Mouse (Mus musculus): ENCODE data around the gene Gfra1. TPM values are rescaled to one million over a fixed set of nuclear protein-coding genes. Genes with fewer than 3 reads are reported as not detected.

The Gfra1 gene
- total RNA-seq, 2 experiments from 2014 or later: 3.5 to 3.6 TPM

- DNase-seq (ENCODE audit: low spot score): no peak
- intact Hi-C loops (cut with DNase I): no loop called here
Measured at GRCm38 (mm10) chr19:58442785-58443732, 12.7 kb downstream of the Gfra1 start.

DNA sequence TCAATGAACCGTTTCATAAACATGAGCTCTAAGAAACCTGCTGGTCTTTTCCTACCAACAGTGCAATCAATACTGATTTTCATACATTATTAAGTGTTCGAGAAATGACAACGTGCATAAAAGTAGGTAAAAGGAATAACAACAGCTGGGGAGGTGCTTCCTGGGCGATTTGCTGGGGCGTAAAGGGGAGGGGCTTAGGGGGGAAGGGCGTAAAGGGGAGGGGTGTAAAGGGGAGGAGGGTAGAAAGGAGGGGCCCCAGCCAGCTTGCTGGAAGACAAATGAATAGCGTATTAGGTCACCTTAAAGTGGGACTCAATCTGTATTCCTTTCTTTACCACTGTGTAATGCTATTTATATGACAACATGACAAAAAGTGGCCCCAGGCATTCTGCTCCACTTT lies 13.9 kb downstream of the Gfra1 start:
- no peak for DNase-seq (ENCODE audit: low spot score)
- intact Hi-C loops (cut with DNase I): no loop called here

- intact Hi-C loops (cut with DNase I): no loop called here
- no peak for DNase-seq (ENCODE audit: low spot score)
Measured at GRCm38 (mm10) chr19:58441246-58441645, 14.5 kb downstream of the Gfra1 start.

GRCm38 (mm10) chr19:58438762-58439161 lies 16.9 kb downstream of the Gfra1 start:
- DNase-seq (ENCODE audit: low spot score): no peak
- intact Hi-C loops (cut with DNase I): no loop called here

DNA sequence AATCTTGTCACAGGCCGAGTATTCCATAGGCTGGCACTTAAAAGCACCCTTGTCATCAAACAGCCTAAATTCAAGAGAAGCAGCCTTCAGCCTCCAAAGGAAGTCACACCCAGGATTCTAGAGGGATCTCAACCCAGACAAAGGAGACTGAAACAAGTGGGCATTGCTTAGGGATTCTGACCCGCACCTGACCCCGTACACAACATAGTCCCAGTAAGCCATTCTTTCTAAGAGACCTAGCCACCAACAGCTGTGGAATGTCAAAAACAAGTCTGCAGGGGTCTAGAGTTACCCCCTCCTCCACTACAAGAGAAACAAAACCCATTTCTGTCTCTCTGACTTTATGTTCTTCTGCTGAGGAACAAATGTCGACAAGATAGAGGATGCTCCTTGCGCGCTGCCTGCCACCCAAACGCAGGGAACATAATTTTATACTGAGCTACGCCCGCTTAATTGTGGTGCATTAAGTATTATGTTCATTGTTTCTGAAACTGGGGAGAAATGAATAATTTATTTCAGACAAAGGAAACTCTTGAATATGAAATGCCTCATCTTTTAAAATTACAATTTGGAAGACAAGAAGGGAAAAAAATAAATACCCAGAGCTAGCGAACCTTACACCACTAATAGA lies 18.2 kb downstream of the Gfra1 start:
- intact Hi-C loops (cut with DNase I): no loop called here
- no peak for DNase-seq (ENCODE audit: low spot score)

DNA sequence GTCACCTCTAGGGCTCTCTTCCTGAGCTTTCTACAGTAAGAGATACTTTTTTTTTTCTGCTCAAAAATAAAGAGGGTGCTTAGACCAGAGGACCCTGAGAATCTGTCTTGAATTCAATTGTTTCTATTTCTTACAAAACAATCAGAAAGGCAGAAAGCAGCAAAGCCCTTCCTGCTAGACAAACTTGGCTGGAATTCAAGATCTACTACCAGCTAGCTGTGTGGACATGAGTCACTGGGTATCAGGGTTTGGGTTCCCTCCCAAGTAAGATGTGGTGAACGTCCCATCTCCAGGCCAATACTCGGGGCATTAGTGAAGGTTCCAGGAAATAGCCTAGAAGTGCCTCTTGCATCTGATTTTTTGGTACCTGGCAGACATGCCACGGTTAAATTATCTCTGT lies 18.8 kb downstream of the Gfra1 start:
- DNase-seq (ENCODE audit: low spot score): no peak
- intact Hi-C loops (cut with DNase I): no loop called here

DNA sequence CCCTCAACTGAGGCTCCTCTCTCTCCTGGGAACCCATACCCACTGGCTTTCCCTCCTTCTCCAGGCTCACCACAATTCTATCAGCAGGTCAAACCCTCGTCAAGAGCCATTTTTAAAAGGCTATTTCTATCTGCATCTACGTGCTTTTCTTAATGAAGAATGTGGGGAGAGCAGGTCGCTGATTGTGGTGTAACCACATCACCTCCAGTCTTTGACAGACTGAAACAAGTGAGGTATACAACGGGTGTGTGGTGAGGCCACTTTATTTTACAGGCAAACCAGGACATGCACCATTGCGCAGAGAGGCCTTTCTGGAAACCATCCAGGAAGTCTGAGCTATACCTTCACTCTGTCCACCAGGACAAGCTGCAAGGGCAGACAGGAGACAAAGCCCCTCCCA lies 19.8 kb downstream of the Gfra1 start:
- intact Hi-C loops (cut with DNase I): no loop called here
- DNase-seq (ENCODE audit: low spot score): no peak

GRCm38 (mm10) chr19:58432840-58433239 lies 22.9 kb downstream of the Gfra1 start:
- DNase-seq (ENCODE audit: low spot score): no peak
- intact Hi-C loops (cut with DNase I): no loop called here

GRCm38 (mm10) chr19:58428546-58428945 lies 27.2 kb downstream of the Gfra1 start:
- intact Hi-C loops (cut with DNase I): no loop called here
- no peak for DNase-seq (ENCODE audit: low spot score)

DNA sequence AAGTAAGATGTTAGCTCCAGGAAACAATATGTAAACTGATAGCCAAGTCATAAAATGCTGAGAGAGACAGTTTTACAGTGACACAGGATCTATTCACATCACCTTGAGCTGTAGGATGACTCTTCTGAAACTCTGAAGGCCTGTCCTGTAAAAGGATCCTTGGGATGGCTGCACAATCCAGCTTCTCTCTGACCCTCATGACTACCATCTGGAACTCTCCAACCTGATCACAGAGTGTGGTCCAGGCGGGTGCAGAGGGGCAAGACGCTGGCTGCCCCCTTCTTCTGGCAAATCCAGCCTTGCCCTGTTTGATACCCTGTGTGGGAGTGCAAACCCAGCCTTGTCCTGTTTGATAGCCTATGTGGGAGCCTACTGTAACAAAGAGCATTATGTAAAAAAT lies 28.4 kb downstream of the Gfra1 start:
- DNase-seq (ENCODE audit: low spot score): no peak
- intact Hi-C loops (cut with DNase I): no loop called here

GRCm38 (mm10) chr19:58424928-58425327 lies 30.8 kb downstream of the Gfra1 start:
- intact Hi-C loops (cut with DNase I): no loop called here
- DNase-seq (ENCODE audit: low spot score): no peak

GRCm38 (mm10) chr19:58424179-58424578 lies 31.5 kb downstream of the Gfra1 start:
- DNase-seq (ENCODE audit: low spot score): no peak
- intact Hi-C loops (cut with DNase I): no loop called here

GRCm38 (mm10) chr19:58422916-58423493 lies 32.7 kb downstream of the Gfra1 start:
- no peak for DNase-seq (ENCODE audit: low spot score)
- intact Hi-C loops (cut with DNase I): no loop called here

DNA sequence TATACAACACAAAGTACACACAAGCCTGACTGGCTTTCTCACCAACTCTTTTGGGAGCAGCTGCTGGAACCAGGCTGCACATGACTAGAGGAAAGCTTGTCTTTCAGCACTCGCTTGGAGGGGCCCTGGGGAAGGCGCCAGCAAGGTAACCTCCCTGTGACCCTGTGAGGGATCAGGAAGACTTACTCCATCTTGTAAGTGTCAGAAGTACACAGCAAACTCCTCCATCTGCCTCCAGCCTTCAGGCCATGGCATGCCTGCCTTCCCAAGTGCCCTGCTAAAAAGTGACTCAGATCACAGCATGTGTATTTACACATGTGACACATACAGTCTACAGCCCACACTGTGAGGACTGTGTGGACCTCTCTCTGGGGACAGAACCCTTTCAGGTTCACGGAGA lies 36.0 kb downstream of the Gfra1 start:
- intact Hi-C loops (cut with DNase I): no loop called here
- DNase-seq (ENCODE audit: low spot score): no peak

GRCm38 (mm10) chr19:58419278-58419677 lies 36.4 kb downstream of the Gfra1 start:
- no peak for DNase-seq (ENCODE audit: low spot score)
- intact Hi-C loops (cut with DNase I): no loop called here

DNA sequence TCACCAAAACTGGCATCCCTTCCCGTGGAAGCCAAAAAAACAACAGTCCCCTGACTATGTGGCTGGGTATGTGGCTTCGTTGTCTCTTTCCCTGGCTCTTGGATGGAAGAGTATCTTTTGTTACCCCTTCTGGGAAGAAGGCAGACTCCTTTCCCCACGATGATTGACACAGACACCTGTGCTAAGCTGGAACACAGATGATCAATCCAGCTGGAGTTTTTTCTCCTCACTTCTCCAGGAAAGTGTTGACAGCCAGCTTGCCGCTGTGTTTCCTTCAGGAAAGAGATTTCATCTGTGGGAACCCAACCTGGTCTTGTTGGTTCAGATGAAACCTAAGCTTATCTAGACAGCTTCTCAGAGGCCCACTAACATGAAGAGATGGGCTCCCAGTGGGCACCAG lies 40.5 kb downstream of the Gfra1 start:
- DNase-seq (ENCODE audit: low spot score): no peak
- intact Hi-C loops (cut with DNase I): no loop called here

- no peak for DNase-seq (ENCODE audit: low spot score)
- intact Hi-C loops (cut with DNase I): no loop called here
Measured at GRCm38 (mm10) chr19:58414733-58415132, 41.0 kb downstream of the Gfra1 start.

DNA sequence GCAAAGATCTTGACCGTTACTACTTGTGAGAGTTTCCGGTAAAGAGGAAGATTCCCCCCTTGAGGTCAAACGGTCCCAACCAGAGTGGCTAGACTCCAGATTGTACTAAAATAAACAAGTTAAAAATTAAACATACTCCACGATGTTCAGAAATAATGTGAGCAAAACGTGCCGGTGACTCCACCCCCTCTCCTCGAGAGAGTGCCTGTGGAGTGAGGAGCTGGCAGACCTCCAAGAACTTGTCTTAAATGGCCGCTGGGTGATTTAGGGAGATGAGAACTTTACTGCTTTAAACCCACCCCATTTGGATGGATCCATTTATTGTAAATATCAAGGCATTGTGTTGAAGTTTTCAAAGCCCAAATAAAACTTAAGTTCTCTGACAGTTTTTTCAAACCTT lies 42.4 kb downstream of the Gfra1 start:
- no peak for DNase-seq (ENCODE audit: low spot score)

GRCm38 (mm10) chr19:58412811-58413210 lies 42.9 kb downstream of the Gfra1 start:
- intact Hi-C loops (cut with DNase I): no loop called here
- DNase-seq (ENCODE audit: low spot score): no peak

More for the DNA sequence above, 42.4 kb downstream of the Gfra1 start:
- intact Hi-C loops (cut with DNase I): no loop called here

GRCm38 (mm10) chr19:58406726-58407125 lies 49.0 kb downstream of the Gfra1 start:
- DNase-seq (ENCODE audit: low spot score): no peak
- intact Hi-C loops (cut with DNase I): no loop called here

DNA sequence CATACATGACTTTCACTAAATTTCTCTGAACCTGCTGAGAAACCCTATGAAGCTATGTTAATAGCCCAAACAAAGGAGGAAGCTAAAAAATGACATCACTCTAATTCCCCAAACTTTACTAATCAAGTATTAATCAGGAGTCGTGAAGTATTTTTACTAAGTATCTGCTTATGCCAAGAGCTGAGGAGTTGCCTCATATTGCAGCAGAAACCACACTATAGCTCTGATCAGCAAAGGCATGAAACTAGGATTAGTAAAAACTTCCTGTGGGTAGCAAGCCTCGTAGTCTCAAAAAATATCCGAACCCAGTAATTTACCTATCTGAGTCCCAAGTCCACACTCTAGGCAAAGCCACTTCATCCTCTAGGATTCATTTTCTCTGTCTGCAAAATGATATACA lies 55.5 kb downstream of the Gfra1 start:
- no peak for DNase-seq (ENCODE audit: low spot score)
- intact Hi-C loops (cut with DNase I): no loop called here

Measured in heart, postnatal 25 days (tissue).